Mouse (Mus musculus): Measurements from ENCODE around the gene Fcrla.
"Not testable (repeated sequence)": the region's sequence is repeated elsewhere in the genome, so short reads cannot be mapped to it uniquely, and the experiment has no call there.

The Fcrla gene

DNA sequence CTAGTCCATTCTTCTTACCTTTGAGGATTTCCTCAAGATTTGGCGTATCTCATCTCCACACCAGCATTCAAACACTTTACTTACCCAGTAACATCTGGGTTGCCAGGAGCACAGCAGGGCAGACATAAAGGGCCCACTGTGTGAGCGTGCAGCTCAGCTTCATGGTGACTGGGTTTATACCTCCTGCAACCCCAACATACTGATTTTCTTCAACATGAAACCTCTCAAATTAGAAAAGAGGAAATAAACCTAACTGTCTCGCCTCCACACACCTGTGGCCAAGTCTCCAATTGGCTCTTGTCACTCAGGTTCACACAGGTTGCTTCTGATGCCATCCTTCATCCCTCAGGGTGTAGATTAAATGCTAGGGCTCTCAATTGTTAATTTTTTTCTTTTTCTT is at the start of gene Fcrla:
Gene Fcrla (minus strand): TSS at position 206 of the 400 bp plus-strand sequence.
- no peak for DNase-seq (ENCODE audit: low read depth, low spot score)

DNA sequence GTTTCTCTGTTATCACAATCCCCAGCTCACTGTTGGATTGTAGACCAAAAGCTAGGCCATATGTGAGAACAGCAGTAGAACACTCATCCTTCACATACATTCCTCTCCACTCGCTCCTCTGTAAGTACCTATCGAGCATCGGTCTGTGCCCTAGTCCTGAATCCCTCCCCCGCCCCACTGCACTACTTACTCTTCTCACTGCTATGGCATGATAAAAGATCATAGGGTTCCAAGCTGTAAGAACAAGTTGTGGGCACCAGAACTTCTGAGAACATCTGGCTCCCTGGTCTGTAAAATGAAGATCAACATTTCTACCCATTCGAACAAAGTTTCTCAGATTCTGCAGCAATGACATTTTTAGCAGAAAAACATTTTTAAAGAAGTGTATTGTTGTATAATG is 49.1 kb upstream of the Fcrla start, which contains the start of gene Fcgr2b:
Gene Fcgr2b (minus strand): TSS at position 101 of the 400 bp plus-strand sequence.
- no peak for DNase-seq (ENCODE audit: low read depth, low spot score)

DNA sequence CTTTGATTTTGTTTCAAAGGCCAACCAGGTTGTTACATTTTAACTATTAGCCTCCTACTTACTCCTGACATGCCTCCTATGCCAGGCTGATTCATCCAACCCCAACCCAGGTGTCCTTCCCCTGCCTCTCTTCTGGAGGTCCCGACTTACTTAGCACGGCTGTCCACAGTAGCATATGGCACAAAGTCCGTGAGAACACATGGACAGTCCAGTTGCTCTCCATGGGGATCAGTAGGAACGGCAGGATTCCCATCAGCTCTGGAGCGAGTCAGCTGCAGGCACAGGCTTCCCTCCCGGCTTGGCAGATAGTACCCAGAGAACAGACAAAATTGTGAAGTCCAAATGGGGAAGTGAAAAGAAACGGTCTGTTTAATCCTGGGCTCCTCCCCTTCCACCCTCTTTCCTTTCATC is 48.4 kb upstream of the Fcrla start:
- DNase-seq (ENCODE audit: low read depth, low spot score), result no peak

DNA sequence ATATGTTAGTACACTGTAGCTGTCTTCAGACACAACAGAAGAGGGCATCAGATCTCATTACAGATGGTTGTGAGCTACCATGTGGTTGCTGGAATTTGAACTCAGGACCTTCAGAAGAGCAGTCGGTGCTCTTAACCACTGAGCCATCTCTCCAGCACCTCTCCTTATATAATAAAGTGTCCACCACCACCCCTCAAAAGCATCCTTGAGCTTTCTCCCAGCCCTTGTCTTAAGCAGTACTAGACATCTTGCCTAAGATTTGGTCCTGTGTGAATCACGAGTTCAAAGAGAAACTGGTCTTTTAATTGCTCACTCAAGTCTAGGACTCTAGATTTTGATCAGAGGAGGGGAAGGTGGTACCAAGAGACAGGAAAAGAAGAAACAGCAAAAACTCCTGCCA is 48.0 kb upstream of the Fcrla start:
- not testable (repeated sequence) for DNase-seq (ENCODE audit: low read depth, low spot score)

DNA sequence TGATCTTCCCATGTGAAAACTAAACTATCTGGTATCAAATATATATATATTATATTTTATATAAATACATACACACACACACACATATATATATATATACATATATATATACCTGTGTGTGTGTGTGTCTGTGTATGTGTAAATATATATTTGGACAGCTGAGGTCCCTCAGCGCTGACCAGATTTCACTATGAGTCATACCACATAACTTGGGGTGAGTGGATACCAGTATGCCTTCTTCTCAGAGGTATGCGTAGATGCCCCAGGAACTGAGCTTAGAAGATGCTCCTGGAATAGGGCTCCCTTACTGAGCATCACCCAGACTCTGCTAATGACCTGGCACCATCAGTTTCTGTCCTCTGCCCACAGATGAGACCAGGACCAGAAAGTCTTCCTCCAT is 47.4 kb upstream of the Fcrla start:
- no peak for DNase-seq (ENCODE audit: low read depth, low spot score)

DNA sequence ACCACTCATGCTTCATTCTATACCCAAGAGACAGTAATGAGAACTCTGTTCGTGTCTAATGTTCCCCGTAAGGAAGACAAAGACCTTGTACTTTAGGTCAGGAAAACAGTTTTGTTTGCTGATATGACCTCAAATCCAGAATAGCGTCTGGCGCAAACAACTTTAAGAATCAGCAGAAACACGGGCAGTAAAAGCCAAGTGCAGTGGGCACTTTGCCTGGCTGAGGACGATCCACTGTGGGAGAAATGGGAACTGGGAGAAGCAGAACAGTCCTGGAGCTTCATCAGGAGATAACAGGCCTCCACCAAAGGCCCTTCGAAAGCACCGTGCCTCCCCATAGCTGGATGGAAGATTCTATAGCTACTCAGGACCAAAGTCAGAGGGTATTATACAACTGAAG is 46.8 kb upstream of the Fcrla start:
- DNase-seq (ENCODE audit: low read depth, low spot score), result no peak

DNA sequence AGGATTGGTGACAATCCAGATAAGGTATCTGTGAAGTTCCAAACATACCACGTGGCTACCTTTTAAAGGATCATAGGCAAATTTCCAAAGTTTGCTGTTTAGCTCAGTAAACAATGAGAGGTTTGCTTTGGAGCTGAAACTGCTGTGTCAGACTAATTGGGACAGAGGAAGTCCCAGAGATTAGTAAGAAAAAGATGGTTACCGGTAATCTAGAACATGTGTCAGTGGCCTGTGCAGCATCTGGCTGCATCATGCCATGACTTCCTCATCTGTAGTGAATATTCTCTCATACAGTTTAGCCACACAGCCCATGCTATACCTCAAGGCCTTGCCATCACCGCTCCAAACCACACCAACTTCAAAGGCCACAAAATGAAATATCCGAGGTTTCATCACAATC is 45.6 kb upstream of the Fcrla start:
- DNase-seq (ENCODE audit: low read depth, low spot score), result no peak

DNA sequence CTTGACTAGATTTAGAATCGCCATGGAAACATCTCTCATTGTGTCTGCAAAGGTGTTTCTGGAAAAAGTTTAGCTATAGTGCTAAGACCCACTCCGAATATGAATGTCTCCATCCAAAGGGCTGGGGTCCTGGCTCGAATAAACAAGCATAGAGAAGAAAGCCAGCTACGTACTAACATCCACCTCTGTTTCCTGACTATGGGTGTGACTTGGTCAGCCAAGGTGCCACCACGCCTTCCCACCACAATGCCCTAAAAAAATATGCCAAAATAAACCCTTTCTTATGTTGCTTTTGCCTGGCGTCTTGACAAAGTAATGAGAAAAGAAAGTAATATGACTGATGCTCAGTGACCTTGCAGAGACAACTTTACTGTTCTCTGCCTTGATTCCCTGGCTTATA is 45.1 kb upstream of the Fcrla start:
- DNase-seq (ENCODE audit: low read depth, low spot score), result no peak

DNA sequence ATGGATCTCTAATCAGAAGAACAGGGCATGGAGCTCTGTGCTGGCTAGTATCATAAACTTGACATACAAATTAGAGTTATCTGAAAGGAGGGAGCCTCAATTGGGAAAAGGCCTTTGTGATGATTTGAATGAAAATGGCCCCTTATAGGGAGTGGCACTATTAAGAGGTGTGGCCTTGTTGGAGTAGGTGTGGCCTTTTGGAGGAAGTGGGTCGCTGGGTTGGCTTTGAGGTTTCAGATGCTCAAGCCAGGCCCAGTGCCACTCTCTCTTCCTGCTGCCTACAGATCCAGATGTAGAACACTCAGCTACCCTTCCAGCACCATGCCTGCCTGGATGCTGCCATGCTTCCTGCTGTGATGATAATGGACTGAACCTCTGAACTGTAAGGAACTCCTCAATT is 41.2 kb upstream of the Fcrla start:
- DNase-seq (ENCODE audit: low read depth, low spot score), result no peak

DNA sequence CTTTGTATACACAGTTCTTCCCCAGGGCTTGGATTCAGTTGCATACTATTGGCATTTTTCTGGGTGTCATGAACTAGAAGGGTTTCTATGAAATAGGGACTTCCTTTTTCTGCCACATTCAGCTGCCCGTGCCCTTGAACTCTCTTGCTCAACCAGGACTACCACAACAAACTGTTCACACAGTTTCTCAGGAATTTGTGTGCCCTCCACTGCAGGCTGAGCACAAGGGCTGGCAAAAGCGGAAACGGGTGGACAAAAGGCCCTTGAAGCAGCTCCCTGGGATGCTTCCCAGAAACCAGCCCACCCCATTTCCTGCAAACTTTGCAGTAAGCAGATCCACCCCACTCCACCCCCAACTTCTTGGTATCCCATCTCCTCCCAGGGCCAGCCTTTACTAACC is 40.2 kb upstream of the Fcrla start:
- no peak for DNase-seq (ENCODE audit: low read depth, low spot score)

DNA sequence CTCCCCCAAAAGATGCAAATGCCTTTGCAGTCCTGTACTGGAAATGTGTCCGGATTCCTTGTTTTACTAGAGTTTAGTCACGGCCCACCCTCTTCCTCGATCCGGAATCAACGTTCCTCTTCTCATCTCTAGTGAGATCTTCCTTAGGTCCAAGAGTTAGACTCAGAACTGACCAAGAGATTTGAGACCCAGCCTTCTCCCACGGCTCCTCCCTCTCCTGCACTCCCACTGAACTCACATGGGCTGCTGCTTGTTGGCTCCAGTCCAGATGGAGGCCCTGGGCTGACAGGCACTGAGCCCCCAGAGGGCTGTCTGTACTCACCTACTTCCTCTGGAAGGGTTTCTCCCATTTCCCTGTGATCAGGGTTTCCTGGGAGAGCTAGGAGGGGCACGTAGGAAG is 35.7 kb upstream of the Fcrla start:
- DNase-seq (ENCODE audit: low read depth, low spot score), result no peak

DNA sequence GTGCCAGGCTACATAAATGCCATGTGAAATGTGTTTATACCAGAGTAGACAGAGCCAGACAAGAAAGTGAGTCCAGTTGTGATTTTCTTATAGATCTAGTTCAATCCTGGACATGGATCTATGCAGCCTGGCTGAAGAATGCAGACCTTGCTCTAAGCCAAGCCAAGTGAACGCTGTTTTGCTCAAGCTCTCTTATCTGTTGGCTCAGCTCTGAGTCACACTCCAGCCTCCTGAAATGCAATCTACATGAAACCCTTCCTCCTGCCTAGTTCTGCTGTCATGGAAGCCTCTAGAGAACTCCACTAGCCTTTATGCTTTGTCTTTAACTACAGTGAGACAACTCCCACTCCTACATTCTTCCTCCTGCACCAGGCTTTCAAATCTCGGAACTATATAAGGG is 34.9 kb upstream of the Fcrla start:
- no peak for DNase-seq (ENCODE audit: low read depth, low spot score)

DNA sequence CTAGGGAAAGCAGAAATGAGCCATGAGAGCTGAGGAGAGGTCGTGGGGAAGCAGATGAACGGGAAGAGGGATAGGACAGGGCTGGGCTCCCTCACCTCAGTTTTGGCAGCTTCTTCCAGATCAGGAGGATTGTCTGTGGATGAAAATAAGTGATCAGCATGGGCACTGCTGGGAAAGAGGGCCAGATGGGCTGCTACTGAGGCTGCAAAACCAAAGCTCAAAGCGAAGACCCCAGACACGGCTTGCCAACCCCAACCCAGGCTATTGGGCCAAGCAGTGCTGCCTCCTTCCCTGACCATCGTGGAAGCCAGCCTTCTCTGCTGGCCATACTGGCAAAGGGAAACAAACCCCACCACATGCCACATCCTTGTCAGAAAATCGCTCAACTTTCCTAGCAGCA is 33.7 kb upstream of the Fcrla start:
- DNase-seq (ENCODE audit: low read depth, low spot score), result no peak

DNA sequence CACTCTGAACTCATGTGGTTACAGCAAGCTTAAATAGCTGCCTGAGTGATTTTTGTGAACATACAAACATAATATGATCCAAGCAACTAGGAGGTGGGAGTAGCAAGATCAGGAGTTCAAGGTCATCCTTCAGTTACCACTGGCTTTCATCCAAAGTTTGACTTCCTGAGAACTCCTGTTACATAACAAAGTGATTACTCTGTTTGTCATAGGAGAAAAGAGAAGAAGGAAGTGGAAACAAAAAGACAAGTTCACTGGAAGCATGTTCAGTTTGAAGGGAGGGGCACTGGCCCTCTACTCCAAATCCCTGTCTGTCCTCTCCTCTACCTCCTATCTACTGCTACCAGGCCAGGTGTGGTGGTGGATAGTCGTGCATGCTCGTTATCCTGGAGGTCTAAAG is 32.4 kb upstream of the Fcrla start:
- DNase-seq (ENCODE audit: low read depth, low spot score), result no peak

DNA sequence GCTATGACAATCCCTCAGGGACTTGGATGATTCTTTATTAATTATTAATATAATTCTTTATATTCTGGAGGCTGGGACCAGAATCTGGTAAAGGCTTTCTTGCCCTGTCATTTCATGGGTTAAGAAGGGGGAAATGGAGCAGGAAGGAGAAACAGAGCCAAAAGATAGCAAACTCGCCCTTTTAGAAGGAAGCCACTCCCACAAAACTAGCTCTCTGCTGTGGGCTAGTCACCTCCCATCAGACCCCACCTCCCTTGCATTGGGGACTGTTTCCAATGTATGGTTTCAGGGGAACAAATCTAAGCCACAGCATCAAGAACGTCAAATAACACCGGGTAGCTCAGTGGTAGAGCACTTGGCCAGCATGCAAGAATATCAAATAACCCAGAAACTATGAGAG is 30.8 kb upstream of the Fcrla start:
- DNase-seq (ENCODE audit: low read depth, low spot score), result no peak

DNA sequence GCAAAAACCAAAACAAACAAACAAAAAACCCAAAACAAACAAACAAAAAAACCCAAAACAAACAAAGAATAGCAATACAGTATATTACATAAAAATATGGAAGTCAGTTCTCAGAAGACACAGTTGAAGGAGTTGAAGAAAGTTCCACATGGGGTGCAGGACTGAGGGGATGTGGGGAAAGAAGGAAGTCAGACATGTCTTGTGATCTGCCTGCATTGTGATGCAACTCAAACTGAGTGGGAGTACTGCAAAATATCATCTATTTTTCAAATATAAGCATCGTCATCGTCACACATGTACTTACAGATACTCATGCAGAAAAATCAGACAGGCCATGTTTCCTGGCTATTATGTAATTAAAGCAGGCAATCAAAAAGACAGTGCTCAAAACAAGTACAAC is 25.8 kb upstream of the Fcrla start:
- no peak for DNase-seq (ENCODE audit: low read depth, low spot score)

DNA sequence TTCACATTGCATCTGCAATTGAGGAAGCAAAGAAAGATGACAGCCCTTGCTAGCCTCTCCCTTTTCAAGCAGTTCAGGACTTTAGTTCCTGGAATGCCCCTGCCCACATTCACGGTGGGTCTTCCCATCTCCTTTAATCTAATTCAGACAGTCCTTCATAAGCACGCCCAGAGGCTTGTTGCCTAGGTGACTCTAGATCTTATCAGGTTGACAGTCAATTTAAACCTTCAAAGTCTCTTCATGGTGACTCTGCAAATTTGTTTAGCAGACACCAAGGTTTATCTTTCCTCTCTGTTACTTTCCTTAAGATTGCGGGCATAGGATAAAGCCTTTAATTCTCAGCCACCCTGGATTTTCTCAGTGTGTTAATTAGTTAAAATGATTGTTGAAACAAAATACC is 23.4 kb upstream of the Fcrla start:
- DNase-seq (ENCODE audit: low read depth, low spot score), result no peak

DNA sequence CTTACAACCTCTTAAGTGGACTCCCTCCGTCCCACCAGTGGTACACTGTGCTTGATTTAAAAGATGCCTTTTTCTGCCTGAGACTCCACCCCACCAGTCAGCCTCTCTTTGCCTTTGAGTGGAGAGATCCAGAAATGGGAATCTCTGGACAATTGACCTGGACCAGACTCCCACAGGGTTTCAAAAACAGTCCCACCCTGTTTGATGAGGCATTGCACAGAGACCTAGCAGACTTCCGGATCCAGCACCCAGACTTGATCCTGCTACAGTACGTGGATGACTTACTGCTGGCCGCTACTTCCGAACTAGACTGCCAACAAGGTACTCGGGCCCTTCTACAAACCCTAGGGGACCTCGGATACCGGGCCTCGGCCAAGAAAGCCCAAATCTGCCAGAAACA is 17.5 kb upstream of the Fcrla start:
- DNase-seq (ENCODE audit: low read depth, low spot score), result not testable (repeated sequence)

DNA sequence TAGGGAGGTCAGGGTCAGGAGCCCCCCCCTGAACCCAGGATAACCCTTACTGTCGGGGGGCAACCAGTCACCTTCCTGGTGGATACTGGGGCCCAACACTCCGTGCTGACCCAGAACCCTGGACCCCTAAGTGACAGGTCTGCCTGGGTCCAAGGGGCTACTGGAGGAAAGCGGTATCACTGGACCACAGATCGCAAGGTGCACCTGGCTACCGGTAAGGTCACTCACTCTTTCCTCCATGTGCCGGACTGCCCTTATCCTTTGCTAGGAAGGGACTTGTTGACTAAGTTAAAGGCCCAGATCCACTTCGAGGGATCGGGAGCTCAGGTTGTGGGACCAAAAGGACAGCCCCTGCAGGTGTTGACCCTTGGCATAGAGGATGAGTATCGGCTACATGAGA is 16.8 kb upstream of the Fcrla start:
- DNase-seq (ENCODE audit: low read depth, low spot score), result not testable (repeated sequence)

DNA sequence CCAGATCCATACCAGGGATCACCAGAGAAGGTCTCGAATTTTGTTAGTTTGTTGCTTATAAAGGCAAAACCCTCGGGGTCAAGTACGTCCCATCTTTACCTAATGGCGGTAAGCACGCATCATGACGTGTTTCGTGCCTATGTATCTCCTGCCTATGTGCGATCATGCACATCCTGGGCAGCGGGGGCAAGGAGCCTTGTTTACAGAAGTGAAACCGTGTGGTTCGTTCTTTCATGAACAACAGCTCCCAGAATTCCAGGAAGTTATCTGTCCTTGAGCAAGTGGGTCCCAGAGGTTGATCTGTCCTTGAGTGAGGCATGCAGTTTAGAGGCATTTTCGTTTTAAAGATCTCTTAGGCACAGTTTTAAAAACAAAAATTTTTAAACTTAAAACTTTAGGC is 11.9 kb upstream of the Fcrla start:
- no peak for DNase-seq (ENCODE audit: low read depth, low spot score)

DNA sequence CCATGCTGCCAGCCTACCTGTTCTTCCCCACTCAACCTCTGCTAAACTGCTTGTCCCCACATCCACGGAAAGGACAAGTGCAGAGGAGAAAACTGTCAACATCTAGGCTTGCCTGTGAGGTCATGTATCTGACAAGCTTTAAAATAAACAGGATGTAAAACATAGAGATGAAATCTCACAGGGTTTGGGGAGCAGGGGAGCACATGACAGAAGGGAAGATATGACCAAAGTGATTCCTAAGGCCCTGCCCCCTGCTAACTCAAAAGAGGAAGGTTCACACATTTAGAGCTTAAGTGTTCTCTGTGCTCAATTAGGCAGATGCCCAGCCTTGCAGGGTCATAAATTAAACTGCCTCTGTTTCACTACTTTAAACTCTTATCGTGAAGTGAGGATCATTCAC is 7.0 kb upstream of the Fcrla start:
- DNase-seq (ENCODE audit: low read depth, low spot score), result no peak

DNA sequence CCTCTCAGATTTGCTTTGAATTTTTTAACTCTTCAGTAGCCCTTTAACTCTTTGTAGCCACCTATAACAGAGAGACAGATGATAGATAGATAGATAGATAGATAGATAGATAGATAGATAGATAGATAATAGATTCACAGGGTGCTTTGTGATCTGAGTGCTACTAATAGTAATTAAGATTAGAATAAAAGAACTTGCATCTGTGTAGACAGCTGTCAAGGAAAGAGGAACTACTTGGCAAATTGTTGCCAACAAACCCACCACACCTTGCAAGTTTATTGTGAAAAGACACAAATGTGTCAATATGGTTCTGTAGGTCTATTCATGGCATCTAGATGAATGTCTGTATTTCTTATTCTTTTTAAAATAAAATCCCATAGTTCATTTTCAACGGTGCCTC is 6.6 kb upstream of the Fcrla start:
- no peak for DNase-seq (ENCODE audit: low read depth, low spot score)

DNA sequence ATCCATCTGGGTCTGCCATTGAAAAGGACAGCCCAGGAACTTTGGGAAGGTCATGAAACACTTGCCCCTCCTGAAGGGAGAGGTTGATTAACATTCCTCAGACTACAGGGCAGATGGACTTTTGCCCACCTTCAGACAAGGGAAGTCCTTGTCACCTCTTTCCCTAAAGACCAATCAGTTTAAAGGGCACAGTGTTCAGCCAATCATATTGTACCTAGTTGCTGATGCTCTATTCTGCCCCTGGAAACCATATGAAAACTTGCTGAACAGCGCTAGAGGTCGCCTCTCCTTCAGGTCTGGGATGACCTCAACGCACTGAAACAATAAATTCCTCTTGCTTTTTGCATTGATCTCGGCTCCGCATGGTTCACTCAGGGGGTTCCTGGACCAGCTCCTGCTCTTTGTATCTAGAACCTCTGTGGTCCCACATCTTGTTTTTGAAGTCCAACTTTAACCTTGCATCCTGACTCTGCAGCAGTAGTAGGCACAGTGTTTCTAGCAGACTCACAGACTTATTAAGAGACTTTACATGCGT is 6.1 kb upstream of the Fcrla start:
- DNase-seq (ENCODE audit: low read depth, low spot score), result no peak

DNA sequence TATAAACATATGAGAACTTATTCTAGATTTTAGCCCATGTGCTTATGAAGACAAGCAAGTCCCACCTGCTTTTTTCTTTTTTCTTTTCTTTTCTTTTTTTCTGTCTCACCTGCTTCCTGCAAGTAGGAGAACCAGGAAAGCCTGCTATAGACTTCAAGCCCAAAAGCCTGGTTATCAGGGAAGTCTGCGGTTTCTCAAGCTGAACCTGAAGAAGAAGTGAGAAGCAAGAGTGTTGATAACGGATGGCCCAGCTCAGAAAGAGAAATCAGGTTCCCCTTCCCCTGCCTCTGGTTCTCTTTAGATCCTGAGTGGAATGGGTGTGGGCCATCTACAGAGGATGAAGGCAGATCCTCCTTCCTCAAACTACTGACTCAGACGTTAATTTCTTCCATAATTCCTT is 4.7 kb upstream of the Fcrla start:
- no peak for DNase-seq (ENCODE audit: low read depth, low spot score)

DNA sequence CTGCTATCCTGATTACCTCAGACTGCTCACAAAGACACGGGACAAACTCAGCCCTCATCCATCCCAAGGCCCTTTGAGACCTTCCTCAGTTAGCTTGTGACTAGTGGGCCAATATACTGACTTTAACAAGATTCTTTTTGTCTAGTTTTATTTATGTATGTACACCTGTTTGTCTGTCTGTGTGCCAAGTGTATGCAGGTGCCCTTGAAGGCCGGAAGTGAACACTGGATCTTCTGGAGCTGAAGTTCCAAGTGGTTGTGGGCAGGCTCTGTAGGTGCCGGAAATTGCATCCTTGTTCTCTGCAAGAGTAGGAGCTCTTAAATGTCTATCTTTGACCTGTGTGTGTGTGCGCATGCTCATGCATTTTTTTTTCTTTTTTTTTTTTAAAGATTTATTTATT is 1.9 kb upstream of the Fcrla start:
- DNase-seq (ENCODE audit: low read depth, low spot score), result no peak
